Mouse (Mus musculus): ENCODE results near the gene Plekhh3. TPM values are rescaled to one million over a fixed set of nuclear protein-coding genes. Genes with fewer than 3 reads are reported as not detected.

Gene Plekhh3
- polyA plus RNA-seq, 1 experiment from 2014 or later = 12.3 TPM

GRCm38 (mm10) chr11:101155151-101155550, 16.0 kb downstream of the Plekhh3 start:
- Histone ChIP-seq H3K4me3 (no peak overlapping the region; the same call in 1 of the 2 replicates), H3K27ac (replicated peaks) (no peak overlapping the region), H3K4me2 (replicated peaks) (peak overlapping the region; percentile 65; the same call in 1 of the 2 replicates), H3K4me1 (peaks cover 12% of the 10 kb centered on the region), H3K36me3 (no peaks in the 10 kb centered on the region), H3K9ac (replicated peaks) (no peak overlapping the region), H3K9me3 (no peaks in the 10 kb centered on the region), H3K27me3 (peaks cover 32% of the 10 kb centered on the region)
- no peak for ATAC-seq (ENCODE audit: low FRiP score, low read depth)
- WGBS = 66% methylated on average over 6 of the region's 6 CpGs

- Histone ChIP-seq H3K36me3 (no peaks in the 10 kb centered on the region), H3K27ac (replicated peaks) (no peak overlapping the region), H3K27me3 (peaks cover 29% of the 10 kb centered on the region), H3K9me3 (no peaks in the 10 kb centered on the region), H3K4me1 (peaks cover 14% of the 10 kb centered on the region), H3K4me3 (no peak overlapping the region), H3K9ac (replicated peaks) (no peak overlapping the region), H3K4me2 (replicated peaks) (no peak overlapping the region)
- no peak for ATAC-seq (ENCODE audit: low FRiP score, low read depth)
Measured at GRCm38 (mm10) chr11:101154648-101155047, 16.5 kb downstream of the Plekhh3 start.

- Histone ChIP-seq H3K27me3 (peaks cover 22% of the 10 kb centered on the region), H3K4me3 (no peak overlapping the region), H3K9me3 (no peaks in the 10 kb centered on the region), H3K27ac (replicated peaks) (no peak overlapping the region), H3K4me2 (replicated peaks) (no peak overlapping the region), H3K9ac (replicated peaks) (no peak overlapping the region), H3K4me1 (peaks cover 22% of the 10 kb centered on the region), H3K36me3 (no peaks in the 10 kb centered on the region)
- WGBS = 68% methylated on average over 1 of the region's 1 CpGs
- no peak for ATAC-seq (ENCODE audit: low FRiP score, low read depth)
Measured at GRCm38 (mm10) chr11:101152825-101153224, 18.3 kb downstream of the Plekhh3 start.

GRCm38 (mm10) chr11:101151063-101151462, 20.1 kb downstream of the Plekhh3 start:
- Histone ChIP-seq H3K4me1 (peaks cover 23% of the 10 kb centered on the region), H3K9me3 (no peaks in the 10 kb centered on the region), H3K27me3 (peaks cover 7% of the 10 kb centered on the region; the same call in 1 of the 2 replicates), H3K36me3 (no peaks in the 10 kb centered on the region), H3K4me3 (no peak overlapping the region), H3K4me2 (replicated peaks) (no peak overlapping the region), H3K27ac (replicated peaks) (no peak overlapping the region), H3K9ac (replicated peaks) (no peak overlapping the region)
- ATAC-seq (ENCODE audit: low FRiP score, low read depth) = no peak
- 44% methylated on average over 2 of the region's 2 CpGs for WGBS

GRCm38 (mm10) chr11:101149178-101150105, 21.7 kb downstream of the Plekhh3 start:
- Histone ChIP-seq H3K9me3 (no peaks in the 10 kb centered on the region), H3K27ac (replicated peaks) (0 out of 2 replicates have a peak overlapping the region, but pooled peaks have one; percentile 5), H3K27me3 (no peaks in the 10 kb centered on the region), H3K4me2 (replicated peaks) (no peak overlapping the region), H3K36me3 (no peaks in the 10 kb centered on the region), H3K4me1 (peaks cover 14% of the 10 kb centered on the region), H3K9ac (replicated peaks) (no peak overlapping the region), H3K4me3 (no peak overlapping the region)
- WGBS = 65% methylated on average over 9 of the region's 9 CpGs
- no peak for ATAC-seq (ENCODE audit: low FRiP score, low read depth)

- ATAC-seq (ENCODE audit: low FRiP score, low read depth) = no peak
- Histone ChIP-seq H3K9me3 (no peaks in the 10 kb centered on the region), H3K4me1 (peaks cover 17% of the 10 kb centered on the region), H3K36me3 (no peaks in the 10 kb centered on the region), H3K27me3 (no peaks in the 10 kb centered on the region), H3K4me2 (replicated peaks) (no peak overlapping the region), H3K9ac (replicated peaks) (no peak overlapping the region), H3K27ac (replicated peaks) (0 out of 2 replicates have a peak overlapping the region, but pooled peaks have one; percentile 5), H3K4me3 (no peak overlapping the region)
- WGBS = 74% methylated on average over 10 of the region's 10 CpGs
Measured at GRCm38 (mm10) chr11:101148751-101149150, 22.4 kb downstream of the Plekhh3 start.

GRCm38 (mm10) chr11:101146377-101146776, 24.8 kb downstream of the Plekhh3 start:
- no peak overlapping the region for H3K9ac ChIP-seq (replicated peaks)
- H3K4me3 ChIP-seq = no peak overlapping the region
- ATAC-seq (ENCODE audit: low FRiP score, low read depth) = no peak
- H3K4me1 ChIP-seq = peaks cover 22% of the 10 kb centered on the region
- no peaks in the 10 kb centered on the region for H3K36me3 ChIP-seq
- H3K9me3 ChIP-seq = no peaks in the 10 kb centered on the region
- peaks cover 6% of the 10 kb centered on the region for H3K27me3 ChIP-seq
- peak overlapping the region; percentile 9; the same call in 1 of the 2 replicates for H3K4me2 ChIP-seq (replicated peaks)
- WGBS = 17% methylated on average over 10 of the region's 10 CpGs
- peak overlapping the region; percentile 44; the same call in 1 of the 2 replicates for H3K27ac ChIP-seq (replicated peaks)

GRCm38 (mm10) chr11:101143338-101144225, 27.6 kb downstream of the Plekhh3 start:
- peak overlapping the region; percentile 70 for H3K27ac ChIP-seq (replicated peaks)
- H3K9me3 ChIP-seq = no peaks in the 10 kb centered on the region
- WGBS = 22% methylated on average over 19 of the region's 19 CpGs
- peak overlapping the region; percentile 41; the same call in 1 of the 2 replicates for H3K9ac ChIP-seq (replicated peaks)
- no peaks in the 10 kb centered on the region for H3K36me3 ChIP-seq
- peak; percentile 76 for ATAC-seq (ENCODE audit: low FRiP score, low read depth)
- H3K4me3 ChIP-seq = peak overlapping the region; percentile 25
- H3K4me1 ChIP-seq = peaks cover 19% of the 10 kb centered on the region
- peak overlapping the region; percentile 53 for H3K4me2 ChIP-seq (replicated peaks)
- peaks cover 13% of the 10 kb centered on the region for H3K27me3 ChIP-seq

GRCm38 (mm10) chr11:101142215-101142967, 28.8 kb downstream of the Plekhh3 start:
- Histone ChIP-seq H3K4me2 (replicated peaks) (no peak overlapping the region), H3K4me1 (peaks cover 21% of the 10 kb centered on the region), H3K36me3 (no peaks in the 10 kb centered on the region), H3K9me3 (no peaks in the 10 kb centered on the region), H3K27me3 (peaks cover 13% of the 10 kb centered on the region), H3K4me3 (no peak overlapping the region), H3K9ac (replicated peaks) (no peak overlapping the region), H3K27ac (replicated peaks) (no peak overlapping the region)
- 88% methylated on average over 10 of the region's 10 CpGs for WGBS
- ATAC-seq (ENCODE audit: low FRiP score, low read depth) = no peak

GRCm38 (mm10) chr11:101141088-101141487, 30.1 kb downstream of the Plekhh3 start:
- 79% methylated on average over 8 of the region's 8 CpGs for WGBS
- no peak overlapping the region for H3K4me2 ChIP-seq (replicated peaks)
- no peak overlapping the region for H3K27ac ChIP-seq (replicated peaks)

GRCm38 (mm10) chr11:101140164-101140819, 30.9 kb downstream of the Plekhh3 start:
- ATAC-seq (ENCODE audit: low FRiP score, low read depth) = no peak
- Histone ChIP-seq H3K27ac (replicated peaks) (no peak overlapping the region), H3K36me3 (no peaks in the 10 kb centered on the region), H3K9ac (replicated peaks) (no peak overlapping the region), H3K4me2 (replicated peaks) (peak overlapping the region; percentile 42), H3K27me3 (peaks cover 13% of the 10 kb centered on the region), H3K9me3 (no peaks in the 10 kb centered on the region), H3K4me3 (peak overlapping the region; percentile 24), H3K4me1 (peaks cover 17% of the 10 kb centered on the region)
- 41% methylated on average over 27 of the region's 27 CpGs for WGBS

More at GRCm38 (mm10) chr11:101141088-101141487, 30.1 kb downstream of the Plekhh3 start:
- no peak for ATAC-seq (ENCODE audit: low FRiP score, low read depth)
- Histone ChIP-seq H3K27me3 (peaks cover 13% of the 10 kb centered on the region), H3K36me3 (no peaks in the 10 kb centered on the region), H3K9ac (replicated peaks) (no peak overlapping the region), H3K9me3 (no peaks in the 10 kb centered on the region), H3K4me1 (peaks cover 17% of the 10 kb centered on the region), H3K4me3 (no peak overlapping the region)

Measured in midbrain, embryonic 12.5 days (tissue).